Mouse (Mus musculus): ENCODE measurements around the gene Vipr1. TPM values are rescaled to one million over a fixed set of nuclear protein-coding genes. Genes with fewer than 3 reads are reported as not detected.

Vipr1 gene
- polyA plus RNA-seq, 1 experiment: 2.0 TPM

GRCm38 (mm10) chr9:121616471-121616870, 26.0 kb upstream of the Vipr1 start:
- 73% methylated on average over 3 of the region's 3 CpGs for WGBS
- Histone ChIP-seq H3K27me3 (replicated peaks; ENCODE audit: control insufficient read depth, insufficient read depth, low read length) (no peaks in the 10 kb centered on the region), H3K4me3 (ENCODE audit: insufficient read depth, low read depth, low read length) (no peak overlapping the region), H3K4me1 (ENCODE audit: control insufficient read depth, insufficient read depth, low read length) (no peaks in the 10 kb centered on the region), H3K27ac (ENCODE audit: insufficient read depth, low read depth, low read length) (no peak overlapping the region), H3K36me3 (ENCODE audit: control insufficient read depth, insufficient read depth, low read length) (no peaks in the 10 kb centered on the region)
- no peak for TF ChIP-seq POLR2A (IDR thresholded peaks at IDR 0.05; ENCODE audit: low read depth, low read length)
- TF ChIP-seq CTCF (conservative IDR thresholded peaks at IDR 0.05; ENCODE audit: insufficient read depth, insufficient read length, low read depth, low read length): 0 out of 2 replicates have a peak, but pooled peaks have one; percentile 24
- no peak for DNase-seq

- WGBS: 20% methylated on average over 7 of the region's 7 CpGs
- Histone ChIP-seq H3K27ac (ENCODE audit: insufficient read depth, low read depth, low read length) (no peak overlapping the region), H3K4me1 (ENCODE audit: control insufficient read depth, insufficient read depth, low read length) (no peaks in the 10 kb centered on the region), H3K27me3 (replicated peaks; ENCODE audit: control insufficient read depth, insufficient read depth, low read length) (no peaks in the 10 kb centered on the region), H3K4me3 (ENCODE audit: insufficient read depth, low read depth, low read length) (no peak overlapping the region), H3K36me3 (ENCODE audit: control insufficient read depth, insufficient read depth, low read length) (no peaks in the 10 kb centered on the region)
- no peak for TF ChIP-seq CTCF (conservative IDR thresholded peaks at IDR 0.05; ENCODE audit: insufficient read depth, insufficient read length, low read depth, low read length)
- TF ChIP-seq POLR2A (IDR thresholded peaks at IDR 0.05; ENCODE audit: low read depth, low read length): no peak
- no peak for DNase-seq
These were observed 23.1 kb upstream of the Vipr1 start for GRCm38 (mm10) chr9:121619441-121619840.

GRCm38 (mm10) chr9:121623235-121623634, 19.3 kb upstream of the Vipr1 start:
- Histone ChIP-seq H3K27me3 (replicated peaks; ENCODE audit: control insufficient read depth, insufficient read depth, low read length) (no peaks in the 10 kb centered on the region), H3K4me1 (ENCODE audit: control insufficient read depth, insufficient read depth, low read length) (no peaks in the 10 kb centered on the region), H3K4me3 (ENCODE audit: insufficient read depth, low read depth, low read length) (no peak overlapping the region), H3K36me3 (ENCODE audit: control insufficient read depth, insufficient read depth, low read length) (no peaks in the 10 kb centered on the region), H3K27ac (ENCODE audit: insufficient read depth, low read depth, low read length) (no peak overlapping the region)
- TF ChIP-seq CTCF (conservative IDR thresholded peaks at IDR 0.05; ENCODE audit: insufficient read depth, insufficient read length, low read depth, low read length) (no peak), POLR2A (IDR thresholded peaks at IDR 0.05; ENCODE audit: low read depth, low read length) (no peak)
- DNase-seq: no peak
- WGBS: 90% methylated on average over 4 of the region's 4 CpGs

DNA sequence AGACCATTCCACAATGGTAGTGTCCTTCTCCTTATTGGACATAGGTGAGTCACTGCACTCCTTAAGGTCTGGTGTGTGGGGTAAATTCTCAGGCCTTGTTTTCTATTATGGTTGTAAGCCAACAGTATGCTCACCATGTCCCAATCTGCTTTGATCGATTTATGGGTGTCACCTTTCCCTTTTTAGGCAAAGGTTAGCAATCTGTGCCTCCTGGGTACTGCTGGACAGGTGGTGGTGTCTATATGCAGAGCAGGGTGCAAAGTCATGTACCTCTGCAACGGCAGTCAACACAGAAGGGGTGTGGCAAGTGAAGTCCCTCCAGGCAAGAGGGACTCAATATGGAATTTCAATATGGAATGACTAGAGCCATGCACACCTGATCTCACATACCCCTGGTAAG, 17.6 kb upstream of the Vipr1 start:
- WGBS: 80% methylated on average over 2 of the region's 2 CpGs
- no peak for DNase-seq
- H3K4me3 ChIP-seq (ENCODE audit: insufficient read depth, low read depth, low read length): no peak overlapping the region

GRCm38 (mm10) chr9:121630627-121631026, 11.9 kb upstream of the Vipr1 start:
- no peak for DNase-seq
- no peaks in the 10 kb centered on the region for H3K27me3 ChIP-seq (replicated peaks; ENCODE audit: control insufficient read depth, insufficient read depth, low read length)
- H3K4me1 ChIP-seq (ENCODE audit: control insufficient read depth, insufficient read depth, low read length): no peaks in the 10 kb centered on the region
- TF ChIP-seq POLR2A (IDR thresholded peaks at IDR 0.05; ENCODE audit: low read depth, low read length) (no peak), CTCF (conservative IDR thresholded peaks at IDR 0.05; ENCODE audit: insufficient read depth, insufficient read length, low read depth, low read length) (no peak)
- no peak overlapping the region for H3K4me3 ChIP-seq (ENCODE audit: insufficient read depth, low read depth, low read length)
- H3K36me3 ChIP-seq (ENCODE audit: control insufficient read depth, insufficient read depth, low read length): no peaks in the 10 kb centered on the region
- 59% methylated on average over 1 of the region's 1 CpGs for WGBS
- H3K27ac ChIP-seq (ENCODE audit: insufficient read depth, low read depth, low read length): no peak overlapping the region

More for the DNA sequence above, 17.6 kb upstream of the Vipr1 start:
- Histone ChIP-seq H3K36me3 (ENCODE audit: control insufficient read depth, insufficient read depth, low read length) (no peaks in the 10 kb centered on the region), H3K27ac (ENCODE audit: insufficient read depth, low read depth, low read length) (no peak overlapping the region), H3K27me3 (replicated peaks; ENCODE audit: control insufficient read depth, insufficient read depth, low read length) (no peaks in the 10 kb centered on the region), H3K4me1 (ENCODE audit: control insufficient read depth, insufficient read depth, low read length) (no peaks in the 10 kb centered on the region)
- no peak for TF ChIP-seq POLR2A (IDR thresholded peaks at IDR 0.05; ENCODE audit: low read depth, low read length)
- TF ChIP-seq CTCF (conservative IDR thresholded peaks at IDR 0.05; ENCODE audit: insufficient read depth, insufficient read length, low read depth, low read length): no peak

GRCm38 (mm10) chr9:121631946-121632345, 10.6 kb upstream of the Vipr1 start:
- Histone ChIP-seq H3K4me1 (ENCODE audit: control insufficient read depth, insufficient read depth, low read length) (no peaks in the 10 kb centered on the region), H3K36me3 (ENCODE audit: control insufficient read depth, insufficient read depth, low read length) (no peaks in the 10 kb centered on the region), H3K27me3 (replicated peaks; ENCODE audit: control insufficient read depth, insufficient read depth, low read length) (no peaks in the 10 kb centered on the region), H3K4me3 (ENCODE audit: insufficient read depth, low read depth, low read length) (no peak overlapping the region), H3K27ac (ENCODE audit: insufficient read depth, low read depth, low read length) (no peak overlapping the region)
- peak; percentile 8 for DNase-seq
- WGBS: 66% methylated on average over 4 of the region's 4 CpGs
- no peak for TF ChIP-seq CTCF (conservative IDR thresholded peaks at IDR 0.05; ENCODE audit: insufficient read depth, insufficient read length, low read depth, low read length)
- no peak for TF ChIP-seq POLR2A (IDR thresholded peaks at IDR 0.05; ENCODE audit: low read depth, low read length)

GRCm38 (mm10) chr9:121632891-121633290, 9.6 kb upstream of the Vipr1 start:
- H3K27ac ChIP-seq (ENCODE audit: insufficient read depth, low read depth, low read length): no peak overlapping the region
- TF ChIP-seq POLR2A (IDR thresholded peaks at IDR 0.05; ENCODE audit: low read depth, low read length) (no peak), CTCF (conservative IDR thresholded peaks at IDR 0.05; ENCODE audit: insufficient read depth, insufficient read length, low read depth, low read length) (no peak)
- no peak overlapping the region for H3K4me3 ChIP-seq (ENCODE audit: insufficient read depth, low read depth, low read length)
- DNase-seq: no peak
- H3K27me3 ChIP-seq (replicated peaks; ENCODE audit: control insufficient read depth, insufficient read depth, low read length): no peaks in the 10 kb centered on the region
- H3K4me1 ChIP-seq (ENCODE audit: control insufficient read depth, insufficient read depth, low read length): no peaks in the 10 kb centered on the region
- 86% methylated on average over 10 of the region's 10 CpGs for WGBS
- no peaks in the 10 kb centered on the region for H3K36me3 ChIP-seq (ENCODE audit: control insufficient read depth, insufficient read depth, low read length)
